Mouse (Mus musculus) embryo, embryonic 11.5 days (tissue): ENCODE data around the gene Akt1.
A peak's percentile ranks its signal among the peaks of the same experiment; 100 is the strongest.

Experiments used
- DNase-seq: peaks from one replicate; pipeline ENCODE4 v3.0.0-alpha.2; 2012; ENCODE audit warnings: low read depth, low spot score

Akt1 gene

DNA sequence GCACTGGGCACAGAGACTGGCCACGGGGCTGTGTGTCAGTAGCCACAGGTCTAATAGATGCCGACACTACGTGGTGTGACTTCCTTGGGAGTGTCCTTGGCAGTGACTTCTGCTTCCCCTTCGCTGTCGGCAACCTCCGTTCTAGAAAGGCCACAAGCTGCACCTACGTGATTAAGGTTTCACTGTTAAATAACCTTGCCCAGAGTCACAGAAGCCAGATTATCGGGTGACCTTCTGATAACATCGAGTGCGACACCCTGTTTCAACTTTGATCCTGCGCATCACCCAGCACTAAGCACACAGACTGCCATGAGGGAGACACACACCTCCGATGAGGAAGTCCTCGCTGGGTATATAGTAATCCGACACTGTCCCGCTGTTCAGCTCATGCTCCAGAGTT, 13.8 kb upstream of the Akt1 start:
- DNase-seq = no peak

DNA sequence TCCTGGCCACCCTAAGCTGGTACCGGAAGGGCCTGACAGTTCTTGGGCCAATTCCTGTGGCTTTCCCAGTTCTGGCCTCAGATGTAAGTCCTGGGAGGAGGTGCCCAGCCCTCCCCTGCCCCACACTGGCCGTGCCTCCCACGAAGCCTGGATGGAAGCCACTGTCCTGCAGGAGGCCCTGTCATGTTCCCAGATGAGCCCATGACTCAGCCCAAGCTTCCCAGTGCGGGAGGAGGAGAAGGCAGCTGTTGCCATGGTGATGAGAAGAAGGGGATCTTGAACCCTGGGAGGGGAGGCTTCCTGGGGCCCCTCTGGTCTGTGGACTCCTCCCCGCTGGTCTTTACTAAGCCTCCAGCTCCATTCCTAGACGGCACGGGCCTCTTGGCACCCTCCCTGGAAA, 8.7 kb upstream of the Akt1 start:
- no peak for DNase-seq

DNA sequence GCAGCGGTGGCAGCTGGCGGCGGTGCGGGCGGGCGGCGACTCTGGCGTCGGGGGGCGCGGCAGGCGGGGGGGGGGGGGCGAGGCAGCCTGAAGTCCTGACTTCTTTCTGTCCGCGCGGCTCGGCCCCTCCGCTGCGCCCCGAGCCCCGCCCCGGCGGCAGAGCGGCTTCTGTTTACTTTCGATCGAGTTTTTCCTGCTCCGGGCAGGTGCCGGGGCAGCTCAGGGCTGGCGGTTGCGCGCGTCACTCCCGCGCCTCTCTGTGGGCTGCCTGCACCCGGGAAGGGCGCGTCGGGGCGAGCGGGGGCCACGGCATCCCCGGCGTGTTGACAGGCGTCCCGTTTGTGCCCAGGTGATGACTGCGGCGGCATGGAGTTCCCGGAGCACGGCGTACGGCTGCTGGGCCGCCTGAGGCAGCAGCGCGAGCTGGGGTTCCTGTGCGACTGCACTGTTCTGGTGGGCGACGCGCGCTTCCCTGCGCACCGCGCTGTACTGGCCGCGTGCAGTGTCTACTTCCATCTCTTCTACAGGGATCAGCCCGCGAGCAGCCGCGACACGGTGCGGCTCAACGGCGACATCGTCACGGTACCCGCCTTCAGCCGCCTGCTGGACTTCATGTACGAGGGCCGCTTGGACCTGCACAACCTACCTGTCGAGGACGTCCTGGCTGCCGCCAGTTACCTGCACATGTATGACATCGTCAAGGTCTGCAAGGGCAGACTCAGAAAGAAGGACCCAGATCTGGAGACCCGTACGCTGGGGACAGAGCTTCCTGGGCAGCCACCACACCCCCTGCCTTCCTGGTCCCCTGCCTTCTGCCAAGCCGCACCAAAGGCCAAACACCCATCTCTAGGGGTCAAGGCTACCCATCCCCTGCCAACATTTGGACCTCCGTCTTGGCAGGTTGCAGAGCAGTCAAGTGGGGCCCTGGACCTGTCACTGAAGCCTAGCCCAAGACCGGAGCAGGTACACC, 4.6 kb upstream of the Akt1 start:
- no peak for DNase-seq

DNA sequence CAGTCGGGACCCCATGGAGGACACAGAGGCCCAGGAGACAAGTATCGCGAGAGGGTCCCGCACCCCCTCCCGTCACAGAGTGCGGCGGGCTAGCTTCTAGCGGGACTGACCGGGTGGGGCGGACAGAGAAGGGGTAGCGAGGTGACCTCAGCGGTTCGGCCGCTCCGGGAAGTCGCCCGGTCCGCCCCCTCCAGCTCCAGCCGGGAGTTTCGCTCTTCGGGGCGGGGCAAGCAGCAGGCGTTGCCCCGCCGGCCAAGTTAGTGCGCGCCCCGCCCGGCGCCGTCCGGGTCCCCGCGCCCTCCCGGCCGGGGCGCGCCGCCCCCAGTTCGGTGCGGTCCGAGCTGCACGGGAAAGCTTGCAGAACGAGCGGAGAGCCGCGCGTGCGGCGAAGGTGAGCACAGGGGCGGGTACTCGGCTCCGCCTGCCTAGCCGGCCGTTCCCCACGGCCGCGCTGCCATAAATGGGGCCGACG, 3.9 kb upstream of the Akt1 start, which contains the start of gene Zbtb42:
TSS of gene Zbtb42 (plus strand) at position 274 of the 472 bp plus-strand sequence.
- DNase-seq = no peak

DNA sequence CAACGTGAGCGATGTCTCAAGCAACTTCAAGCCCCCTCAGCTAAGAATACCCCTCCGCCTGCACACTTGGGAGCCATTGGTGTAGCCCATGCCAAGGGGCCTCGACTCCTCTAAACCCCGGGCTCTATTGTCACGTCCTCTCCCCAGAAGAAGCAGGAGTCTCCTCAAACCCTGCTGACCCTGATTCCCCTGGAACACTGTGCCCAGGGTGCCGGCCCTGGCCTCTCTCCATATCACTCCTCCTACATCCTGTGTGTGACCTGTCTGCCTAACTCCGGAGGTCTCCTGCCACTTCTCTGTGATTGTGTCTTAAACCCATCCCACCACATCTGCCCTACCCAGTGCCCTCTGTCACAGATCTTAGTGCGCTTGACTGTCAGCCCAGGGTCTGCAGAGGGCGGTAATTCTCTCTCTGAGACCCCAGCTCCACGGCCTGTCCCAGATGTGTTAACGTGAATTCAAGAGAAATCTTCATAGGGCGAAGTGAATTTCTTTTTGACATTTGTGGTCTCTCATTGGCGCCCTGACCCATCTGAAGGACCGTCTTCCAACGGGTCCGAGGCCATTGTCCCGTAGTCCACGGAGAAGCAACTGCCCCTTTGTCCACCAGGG, 3.4 kb upstream of the Akt1 start:
- no peak for DNase-seq

DNA sequence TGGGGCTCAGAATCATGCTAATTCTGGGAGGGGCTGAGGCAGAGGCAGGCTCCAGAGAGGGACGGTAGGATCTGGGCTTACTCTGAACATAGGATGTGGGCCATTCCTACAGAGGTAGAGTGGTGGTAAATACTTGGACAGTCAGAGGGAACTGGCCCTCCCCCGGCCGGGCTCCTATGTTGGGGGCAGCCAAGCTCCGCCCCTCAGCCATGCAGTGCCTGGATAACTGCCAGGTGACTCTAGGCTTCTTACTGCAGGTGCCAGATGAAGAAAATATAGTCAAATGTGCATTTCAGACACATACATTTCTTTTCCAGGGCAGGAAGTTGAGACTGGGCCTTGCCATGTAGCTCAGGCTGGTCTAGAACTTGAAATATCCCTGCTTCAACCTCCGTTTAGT, 2.4 kb upstream of the Akt1 start:
- DNase-seq = no peak

DNA sequence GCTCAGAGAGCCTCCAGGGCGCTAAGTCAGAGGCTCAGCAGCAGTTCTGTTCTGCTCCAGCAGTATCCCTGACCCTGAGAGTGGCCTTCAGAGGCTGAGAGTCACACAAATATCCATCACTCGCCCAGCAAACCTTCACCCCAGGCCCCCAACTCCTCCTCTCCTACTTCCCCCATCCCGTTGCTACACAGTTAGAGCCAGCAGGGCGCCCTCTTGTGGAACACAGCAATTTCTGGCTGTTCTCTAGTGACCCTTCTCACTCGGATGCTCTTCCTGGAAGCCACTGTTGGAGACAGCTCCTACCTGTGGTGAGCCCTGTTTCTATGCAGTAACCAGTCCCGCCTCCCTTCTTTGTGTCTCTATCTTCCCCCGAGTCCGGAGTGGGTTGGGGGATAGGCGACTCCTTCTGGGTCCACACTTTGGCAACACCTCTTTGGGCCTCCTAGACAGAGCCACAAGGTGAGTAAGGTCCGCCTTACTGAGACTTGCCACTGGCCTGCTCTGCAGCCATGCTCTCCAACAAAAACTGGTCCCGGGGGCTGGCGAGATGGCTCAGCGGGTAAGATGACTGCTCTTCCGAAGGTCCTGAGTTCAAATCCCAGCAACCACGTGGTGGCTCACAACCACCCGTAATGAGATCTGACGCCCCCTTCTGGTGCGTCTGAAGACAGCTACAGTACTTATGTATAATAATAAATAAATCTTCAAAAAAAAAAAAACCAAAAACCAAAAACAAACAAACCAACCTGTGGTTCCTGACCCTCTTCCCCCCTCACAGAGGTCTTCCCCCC, 756 bp upstream of the Akt1 start:
- DNase-seq = peak; percentile 82

DNA sequence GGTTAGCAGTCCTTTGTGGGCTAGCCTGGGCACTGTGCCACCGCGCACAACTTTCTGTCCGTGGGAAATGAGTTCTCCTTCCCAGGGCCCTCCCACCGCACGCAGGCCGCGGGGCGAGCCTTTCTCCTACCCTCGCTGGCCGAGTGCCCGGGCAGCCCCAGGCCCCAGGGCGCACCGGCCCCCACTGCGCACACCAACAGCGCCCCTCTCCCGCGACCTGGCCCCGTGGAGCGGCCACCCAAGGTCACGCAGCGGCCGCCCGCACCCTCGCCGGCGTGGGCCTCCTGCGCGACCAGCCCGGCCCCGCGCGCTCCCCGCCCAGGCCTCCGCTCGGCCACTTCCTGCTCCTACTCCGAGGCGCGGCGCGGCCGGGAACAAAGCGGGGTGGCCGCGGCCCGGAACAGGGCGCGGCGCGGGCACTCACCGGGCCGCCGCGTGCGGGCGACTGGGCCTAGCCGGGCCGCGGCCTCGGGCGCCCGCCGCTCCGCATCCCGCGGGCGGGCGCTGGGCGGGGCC, 1.1 kb downstream of the Akt1 start:
- no peak for DNase-seq

DNA sequence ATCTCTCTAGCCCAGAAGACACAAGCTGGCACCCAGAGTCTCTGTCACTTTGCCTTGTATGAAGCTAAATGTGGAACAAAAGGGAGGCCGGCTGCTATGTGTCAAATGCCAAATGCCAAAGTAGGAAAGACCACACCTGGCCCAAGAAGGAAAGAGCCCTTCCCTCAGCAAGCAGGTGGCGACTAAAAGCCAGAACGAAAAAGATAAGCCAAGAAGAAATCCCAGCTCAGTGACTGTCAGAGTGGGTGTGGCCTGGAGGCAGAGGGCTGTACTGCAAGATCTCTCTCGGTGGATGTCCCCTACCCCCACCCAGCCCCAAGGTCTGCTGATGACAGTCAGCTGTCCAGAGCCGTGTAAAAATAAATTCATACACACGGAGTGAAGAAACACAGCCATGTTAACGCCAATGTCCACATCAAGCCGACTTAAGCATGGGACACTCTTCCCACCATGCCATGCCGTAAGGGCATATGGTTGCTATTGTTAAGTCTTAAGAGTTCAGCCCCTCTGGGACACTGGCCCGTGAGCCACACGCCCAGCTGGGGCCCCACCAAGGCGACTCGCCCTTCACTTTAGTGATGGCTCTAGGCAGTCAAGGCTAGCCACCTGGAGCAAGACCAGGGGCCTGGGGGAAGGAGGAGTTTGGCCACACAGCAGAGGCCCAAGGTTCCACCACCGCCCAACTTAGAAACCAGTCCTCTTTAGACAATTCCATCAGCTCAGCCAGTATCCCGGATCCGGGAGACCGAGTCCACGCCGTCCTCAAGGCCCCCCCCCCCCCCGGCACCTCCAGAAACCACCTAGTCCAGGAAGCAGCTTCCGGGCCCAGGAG, 1.7 kb downstream of the Akt1 start:
- no peak for DNase-seq

DNA sequence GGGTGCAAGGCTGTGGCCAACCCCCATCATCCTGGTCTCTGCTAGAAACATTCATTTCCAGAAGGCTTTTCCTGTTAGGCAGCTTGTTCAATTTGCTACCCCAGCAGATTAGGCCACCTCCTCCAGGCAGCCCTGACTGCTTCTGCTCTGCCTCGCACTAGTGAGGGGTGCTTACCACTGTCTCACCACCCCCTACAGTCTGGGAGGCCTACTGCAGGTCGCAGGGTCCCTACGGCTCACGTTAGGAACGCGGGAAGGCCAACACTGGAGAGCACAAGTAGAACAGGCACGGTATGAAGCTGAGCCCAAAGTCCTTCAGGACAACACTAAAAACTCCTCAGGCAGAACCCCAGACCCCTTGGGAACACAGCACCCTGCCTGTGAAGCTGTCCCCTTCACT, 2.8 kb downstream of the Akt1 start:
- DNase-seq = no peak

DNA sequence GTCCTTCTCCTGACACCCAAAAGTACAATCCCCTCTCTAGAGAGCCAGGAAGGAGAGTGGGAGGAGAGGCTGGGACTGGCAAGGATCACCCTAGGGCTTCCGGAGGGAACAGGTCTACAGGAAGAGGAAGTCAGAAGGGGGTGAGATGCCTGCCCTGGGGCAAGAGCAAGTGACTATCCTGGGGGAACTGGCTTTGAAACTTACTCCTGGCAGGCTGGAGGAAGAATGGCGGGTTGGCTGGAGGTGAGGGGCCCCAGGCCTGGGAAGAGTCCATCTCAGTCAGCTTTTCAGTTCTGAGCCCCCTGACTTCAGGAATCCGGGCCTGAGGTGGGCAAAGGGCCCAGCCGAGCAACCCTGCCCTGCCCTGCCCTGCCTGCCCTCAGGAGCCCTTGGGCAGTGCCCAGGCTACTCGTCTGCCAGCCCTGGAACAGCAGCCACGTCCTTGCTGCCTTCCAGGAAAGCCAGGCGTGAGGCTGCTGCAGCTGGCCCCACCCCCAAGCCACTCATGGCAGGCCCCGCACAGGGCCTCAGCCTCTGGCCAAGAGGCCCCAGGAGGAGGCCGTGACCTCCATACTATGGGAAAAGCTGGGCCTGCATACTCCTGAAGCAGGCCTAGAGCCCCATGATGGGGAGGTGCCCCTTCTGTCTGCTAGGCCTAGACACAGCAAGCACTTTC, 3.8 kb downstream of the Akt1 start:
- no peak for DNase-seq

DNA sequence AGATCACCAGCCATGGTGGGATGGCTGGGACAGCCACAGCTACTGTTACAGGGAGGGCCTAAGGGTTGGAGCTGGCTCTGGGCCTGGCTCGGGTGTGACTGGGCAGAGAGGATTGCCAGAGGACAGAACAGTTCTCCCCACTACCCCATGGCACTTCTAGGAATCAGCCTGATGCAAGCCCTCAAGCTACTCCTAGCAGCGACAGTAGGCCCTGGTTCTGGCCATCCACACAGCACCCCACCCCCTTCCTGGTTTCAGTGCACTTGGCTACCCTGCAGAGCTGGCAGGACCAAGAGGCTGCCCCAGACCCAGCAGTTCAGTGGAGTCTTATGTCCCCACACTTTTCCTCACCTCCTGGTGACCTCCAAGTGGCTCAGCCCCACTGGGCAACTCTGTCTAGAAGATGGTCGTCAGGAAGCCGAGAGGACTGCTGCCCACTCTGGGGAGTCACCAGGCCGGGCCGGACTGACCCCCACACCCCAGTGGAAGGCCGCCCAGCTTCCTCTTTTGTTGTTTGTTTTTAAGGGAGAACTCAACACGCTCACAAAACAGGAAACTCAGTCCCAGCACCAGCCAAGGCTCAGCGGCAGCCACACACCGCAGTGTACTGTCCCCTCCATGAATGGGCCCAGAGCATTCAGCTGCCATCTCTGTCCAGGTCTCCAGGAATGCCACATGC, 6.9 kb downstream of the Akt1 start:
- DNase-seq = no peak

DNA sequence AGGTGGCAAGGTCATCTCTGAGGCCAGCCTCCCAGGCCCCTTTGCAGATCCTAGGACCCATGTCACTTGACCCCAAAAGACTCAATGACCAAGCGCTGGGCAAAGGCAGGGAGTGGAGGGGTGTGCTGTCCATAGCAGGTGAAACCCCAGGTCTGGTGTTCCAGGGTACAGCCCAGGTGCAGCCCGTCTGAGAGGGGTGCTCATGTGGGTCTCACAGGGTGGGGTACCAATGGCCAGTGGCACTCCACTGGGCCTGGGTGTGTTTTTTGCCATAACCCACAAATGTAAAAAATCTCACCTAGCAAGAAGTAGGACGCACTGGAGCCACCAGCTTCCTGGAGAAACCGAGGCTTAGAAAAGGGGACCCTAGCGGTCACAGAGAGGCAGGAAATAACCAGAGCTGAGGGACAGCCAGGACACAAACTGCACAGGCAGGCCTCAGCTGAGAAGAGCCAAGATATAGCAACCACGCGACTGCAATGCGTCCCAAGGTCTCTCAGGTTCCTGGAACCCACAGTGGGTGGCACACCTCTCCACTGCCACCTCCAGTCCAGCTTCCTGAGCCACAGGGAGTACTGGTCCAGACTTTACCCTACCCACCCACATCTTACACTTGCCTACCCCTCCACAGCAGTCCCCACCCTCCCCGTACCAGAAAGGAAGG, 8.7 kb downstream of the Akt1 start:
- DNase-seq = no peak

DNA sequence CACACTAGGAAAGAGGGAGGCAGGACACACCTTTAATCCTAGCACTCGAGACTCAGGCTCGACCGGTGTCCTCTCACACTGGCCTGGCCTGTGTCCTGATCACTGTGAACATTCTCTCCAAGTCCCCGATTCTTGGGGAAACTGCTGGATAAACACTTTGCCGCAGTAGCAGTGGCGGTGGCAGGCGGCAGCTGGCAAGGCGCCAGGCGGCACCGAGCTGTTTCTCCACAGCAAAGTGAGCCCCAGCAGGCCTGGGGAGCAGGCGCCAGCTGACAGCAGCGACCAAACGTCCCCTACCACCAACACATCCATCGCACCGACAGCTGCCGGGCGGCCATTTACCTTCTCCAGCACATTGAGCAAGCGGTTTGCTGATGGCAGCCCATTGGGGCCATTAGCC, 9.2 kb downstream of the Akt1 start:
- DNase-seq = no peak

DNA sequence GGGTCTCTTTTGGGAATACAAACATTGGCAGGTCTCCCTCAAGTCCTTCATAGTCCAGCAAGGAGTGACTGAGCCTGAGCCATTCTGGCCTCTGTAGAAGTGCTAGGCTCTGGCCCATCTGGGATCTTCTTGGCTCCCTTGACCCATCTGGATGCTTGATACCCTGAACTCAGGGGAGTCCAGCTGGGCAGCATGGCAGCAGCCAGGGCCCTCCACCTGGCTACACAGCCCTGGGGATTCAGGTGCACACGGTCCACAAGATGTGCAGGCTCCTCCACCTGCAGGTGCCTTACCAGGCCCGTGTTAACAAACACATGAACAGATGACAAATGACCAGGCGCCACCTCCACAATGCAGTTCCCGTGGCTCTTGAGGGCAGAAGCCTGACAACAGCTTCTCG, 10.0 kb downstream of the Akt1 start:
- DNase-seq = no peak

DNA sequence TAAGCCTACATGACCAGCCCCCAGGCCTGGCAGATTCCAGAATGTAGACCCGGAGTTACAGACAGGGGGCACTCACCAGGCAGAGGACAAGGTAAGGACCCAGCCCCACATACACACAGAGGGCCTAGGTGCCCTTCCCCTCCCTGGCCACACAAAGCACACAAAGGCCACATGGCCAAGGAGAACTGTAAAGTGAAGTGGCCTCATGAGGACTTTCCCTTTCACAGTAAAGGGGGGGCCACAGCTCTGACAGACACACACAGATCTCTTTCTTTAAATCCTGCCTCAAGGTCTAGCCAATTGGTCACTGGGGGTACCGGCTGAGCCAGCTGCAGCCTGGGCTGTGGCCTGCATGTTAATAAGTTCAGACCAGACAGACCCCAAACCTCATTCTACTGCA, 10.6 kb downstream of the Akt1 start:
- DNase-seq = no peak

DNA sequence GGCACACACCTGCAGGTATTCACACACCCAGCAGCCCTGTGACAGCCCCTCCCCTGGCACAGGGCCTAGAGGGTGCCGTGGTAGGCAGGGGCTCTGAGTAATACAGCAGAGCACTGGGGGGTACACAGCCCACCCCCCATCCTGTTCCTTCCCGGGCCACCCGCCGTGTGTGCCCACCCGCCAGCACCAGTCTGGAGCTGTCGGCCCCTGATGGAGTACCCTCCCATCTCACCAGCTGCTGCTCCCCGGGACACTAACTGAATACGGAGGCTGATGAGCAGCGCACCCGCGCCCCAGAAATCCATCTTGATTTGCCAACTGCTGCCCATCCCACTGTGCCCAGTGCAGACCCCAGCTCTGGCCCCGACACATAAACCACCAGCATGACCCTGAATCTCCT, 11.0 kb downstream of the Akt1 start:
- DNase-seq = no peak

DNA sequence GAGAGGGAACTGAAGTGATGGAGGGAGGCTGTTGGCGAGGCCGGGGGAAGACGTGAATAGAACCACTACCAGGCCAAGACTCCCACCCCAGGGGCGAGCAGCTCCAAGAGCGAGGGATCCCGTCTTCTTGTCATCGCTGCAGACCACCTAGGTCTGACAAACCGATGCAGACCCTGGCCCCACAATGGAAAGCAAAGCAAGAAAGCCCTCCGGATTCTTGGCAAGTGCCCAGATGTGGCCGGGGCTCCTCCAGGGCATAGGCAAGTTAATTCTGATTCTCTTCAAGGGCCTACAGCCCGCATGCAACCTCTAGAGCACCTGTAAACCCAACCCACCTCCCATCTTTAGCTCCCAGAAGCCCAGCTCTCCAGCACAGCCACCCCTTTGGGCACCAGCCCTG, 11.4 kb downstream of the Akt1 start:
- DNase-seq = no peak

DNA sequence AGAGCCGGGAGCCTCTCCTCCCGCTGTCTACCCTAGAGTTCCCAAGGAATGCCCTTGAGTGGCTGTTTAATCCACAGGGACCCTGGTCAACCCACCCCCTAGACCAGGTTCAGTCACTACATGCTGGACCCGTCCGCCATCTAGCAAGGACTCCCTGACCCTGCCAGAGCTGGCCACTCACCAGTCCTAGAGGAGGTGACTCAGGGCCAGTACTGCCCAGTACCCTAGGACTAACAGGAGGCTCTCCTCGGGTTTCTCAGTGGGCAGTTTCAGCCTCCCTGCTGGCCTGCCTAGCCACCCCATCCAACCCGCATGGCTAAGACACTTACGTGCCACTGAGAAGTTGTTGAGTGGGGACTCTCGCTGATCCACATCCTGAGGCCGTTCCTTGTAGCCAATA, 12.8 kb downstream of the Akt1 start:
- DNase-seq = no peak

DNA sequence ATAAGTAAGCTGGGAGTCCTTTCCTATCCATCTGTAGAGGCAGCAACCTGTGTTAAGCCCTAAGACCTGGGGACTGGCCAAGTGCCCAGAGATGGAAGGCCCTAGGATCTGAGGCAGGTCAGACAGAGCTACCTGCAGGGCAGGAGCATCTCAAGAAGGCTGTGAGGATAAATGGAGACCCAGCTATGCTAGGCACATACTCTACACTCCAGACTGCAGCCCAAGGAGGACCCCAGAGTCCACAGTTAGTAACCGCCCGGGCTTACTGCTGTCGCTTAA, 13.4 kb downstream of the Akt1 start:
- DNase-seq = no peak
